Comparison of ENCODE assay signal across 10 mouse cellular contexts in genomic region chr9:107343146-107343943, GRCm38 (mm10). TPM values are rescaled to one million over a fixed set of nuclear protein-coding genes. Genes with fewer than 3 reads are reported as not detected.
A peak's percentile ranks its signal among the peaks of the same experiment; 100 is the strongest.
DNase-seq lines count a peak whose midpoint lies in the region; ATAC-seq and TF ChIP-seq lines count a peak whose summit lies in the region.
"Had no signal": no experiment of that assay in that cellular context is flagged by ENCODE, and none has a peak within 500 bp of the region (broad histone marks: within the 10 kb centered on the region; RNA-seq: fewer than 3 reads in every experiment).

No protein-coding gene starts in this region.

- no peaks in the 10 kb centered on the region for H3K9me3 ChIP-seq in heart, embryonic 12.5 days (replicated peaks)
- no peaks in the 10 kb centered on the region for H3K9me3 ChIP-seq in neural tube, embryonic 13.5 days
- H3K9me3 ChIP-seq in liver, postnatal 0 days (ENCODE audit: low read length): no peaks in the 10 kb centered on the region

- ATAC-seq in heart, embryonic 12.5 days (ENCODE audit: insufficient number of reproducible peaks, low FRiP score): no peak
- ATAC-seq in neural tube, embryonic 13.5 days (ENCODE audit: low read depth): no peak
- ATAC-seq in liver, postnatal 0 days: no peak
- ATAC-seq in monocyte, adult 5-6 weeks (replicated peaks; ENCODE audit: insufficient number of reproducible peaks, low FRiP score, low TSS enrichment, poor library complexity, severe bottlenecking): no peak

- H3K4me1 ChIP-seq in heart, embryonic 12.5 days (replicated peaks): peaks cover 9% of the 10 kb centered on the region
- H3K4me1 ChIP-seq in neural tube, embryonic 13.5 days (replicated peaks): peaks cover 35% of the 10 kb centered on the region
- H3K4me1 ChIP-seq in liver, postnatal 0 days (ENCODE audit: insufficient read depth): peaks cover 10% of the 10 kb centered on the region

- no peak overlapping the region for H3K9ac ChIP-seq in heart, embryonic 12.5 days
- H3K9ac ChIP-seq in neural tube, embryonic 13.5 days: peak overlapping the region; percentile 18; the same call in 1 of the 2 replicates
- no peak overlapping the region for H3K9ac ChIP-seq in liver, postnatal 0 days (replicated peaks)
- H3K9ac ChIP-seq: liver, embryonic 14.5 days had no signal

- no peak overlapping the region for H3K27ac ChIP-seq in heart, embryonic 12.5 days (ENCODE audit: poor library complexity, severe bottlenecking)
- no peak overlapping the region for H3K27ac ChIP-seq in neural tube, embryonic 13.5 days (replicated peaks)
- no peak overlapping the region for H3K27ac ChIP-seq in liver, postnatal 0 days (ENCODE audit: low read depth)
- H3K27ac ChIP-seq: liver, embryonic 14.5 days had no signal

- no peak overlapping the region for H3K4me3 ChIP-seq in heart, embryonic 12.5 days
- H3K4me3 ChIP-seq in neural tube, embryonic 13.5 days: no peak overlapping the region
- H3K4me3 ChIP-seq in liver, postnatal 0 days (ENCODE audit: low read depth, low read length): no peak overlapping the region

- peaks cover 38% of the 10 kb centered on the region for H3K27me3 ChIP-seq in heart, embryonic 12.5 days (replicated peaks)
- no peaks in the 10 kb centered on the region for H3K27me3 ChIP-seq in neural tube, embryonic 13.5 days
- H3K27me3 ChIP-seq in liver, postnatal 0 days (ENCODE audit: insufficient read depth, low read length): peaks cover 7% of the 10 kb centered on the region; the same call in 1 of the 2 replicates

- TF ChIP-seq CTCF in liver, postnatal 0 days (IDR thresholded peaks at IDR 0.05; ENCODE audit: low read depth): no peak

- no peaks in the 10 kb centered on the region for H3K36me3 ChIP-seq in heart, embryonic 12.5 days
- H3K36me3 ChIP-seq in neural tube, embryonic 13.5 days: peaks cover 5% of the 10 kb centered on the region; the same call in 1 of the 2 replicates
- no peaks in the 10 kb centered on the region for H3K36me3 ChIP-seq in liver, postnatal 0 days (replicated peaks; ENCODE audit: insufficient read depth, low read length)

- peak; percentile 55 to 66 for DNase-seq in heart, postnatal 10 days
- DNase-seq in neural tube, embryonic 10.5 days (ENCODE audit: extremely low spot score, low spot score): no peak
- DNase-seq in cerebellum, postnatal 14 days: peak; percentile 97
- DNase-seq in skeletal muscle tissue, adult 2 months (ENCODE audit: low read depth, low spot score): peak; percentile 77
- DNase-seq in liver, postnatal 0 days: no peak
- DNase-seq: thymus, postnatal 4 days had no signal

- H3K4me2 ChIP-seq in heart, embryonic 12.5 days: no peak overlapping the region
- no peak overlapping the region for H3K4me2 ChIP-seq in neural tube, embryonic 13.5 days
- no peak overlapping the region for H3K4me2 ChIP-seq in liver, postnatal 0 days (ENCODE audit: low read depth, low read length)

- intact Hi-C loops in heart, postnatal 10 days (cut with DNase I): loop anchor here (5.0 to 10.0 kb wide), 2 partner anchors 179 to 451 kb away; partner anchors contain the start of gene Manf

- no peak for TF ChIP-seq EP300 in liver, postnatal 0 days (IDR thresholded peaks at IDR 0.05; ENCODE audit: low read depth)

- 63% methylated on average over 8 of the region's 8 CpGs for WGBS in heart, embryonic 12.5 days
- WGBS in neural tube, embryonic 13.5 days: 69% methylated on average over 8 of the region's 8 CpGs
- WGBS in liver, postnatal 0 days (ENCODE audit: insufficient replicate concordance): 55% methylated on average over 8 of the region's 8 CpGs

RNA-seq across cellular contexts. Expression of gene 6430571L13Rik, which starts 2.9 kb away (rescaled TPM):
- 10 to 100 TPM in 1 of 2 experiments, 1 to 10 TPM in 1; 8.9 to 11.4 TPM for total RNA-seq in heart, postnatal 10 days (2021)
- polyA plus RNA-seq in heart, embryonic 12.5 days (2016; fragmentation: Nextera tagmentation; extraction: Ambion mirVana): 0.55 and 1.1 TPM in 2 replicates
- 6.4 and 6.5 TPM in 2 replicates for polyA plus RNA-seq in neural tube, embryonic 13.5 days (2015; fragmentation: Nextera tagmentation; extraction: Ambion mirVana)
- 0.14 and 0.22 TPM in 2 replicates for polyA plus RNA-seq in liver, postnatal 0 days (2015; fragmentation: Nextera tagmentation; extraction: Ambion mirVana)
- not detected in 3 replicates for total RNA-seq in monocyte, adult 5-6 weeks (2017)

RNA-seq across cellular contexts. Expression of gene Hemk1, which starts 5.2 kb away (rescaled TPM):
- total RNA-seq in heart, postnatal 10 days (2021): 10 to 100 TPM; 16.8 to 17.0 TPM
- 11.4 and 13.4 TPM in 2 replicates for polyA plus RNA-seq in heart, embryonic 12.5 days (2016; fragmentation: Nextera tagmentation; extraction: Ambion mirVana)
- 13.0 and 15.0 TPM in 2 replicates for polyA plus RNA-seq in neural tube, embryonic 13.5 days (2015; fragmentation: Nextera tagmentation; extraction: Ambion mirVana)
- 2.5 and 3.2 TPM in 2 replicates for polyA plus RNA-seq in liver, postnatal 0 days (2015; fragmentation: Nextera tagmentation; extraction: Ambion mirVana)
- 4.7 to 6.5 TPM (median 5.1 TPM) in 3 replicates for total RNA-seq in monocyte, adult 5-6 weeks (2017)

RNA-seq across cellular contexts. Expression of gene Cish, which starts 47.5 kb away (rescaled TPM):
- total RNA-seq in heart, postnatal 10 days (2021): 100 to 1,000 TPM; 212 to 269 TPM
- polyA plus RNA-seq in heart, embryonic 12.5 days (2016; fragmentation: Nextera tagmentation; extraction: Ambion mirVana): 15.6 and 16.4 TPM in 2 replicates
- polyA plus RNA-seq in neural tube, embryonic 13.5 days (2015; fragmentation: Nextera tagmentation; extraction: Ambion mirVana): 8.7 and 9.2 TPM in 2 replicates
- polyA plus RNA-seq in liver, postnatal 0 days (2015; fragmentation: Nextera tagmentation; extraction: Ambion mirVana): 17.1 and 21.9 TPM in 2 replicates
- total RNA-seq in monocyte, adult 5-6 weeks (2017): 2.0 to 4.4 TPM (median 3.0 TPM) in 3 replicates

RNA-seq across cellular contexts. Expression of gene Mapkapk3, which starts 53.7 kb away (rescaled TPM):
- total RNA-seq in heart, postnatal 10 days (2021): 10 to 100 TPM; 22.1 to 23.3 TPM
- polyA plus RNA-seq in heart, embryonic 12.5 days (2016; fragmentation: Nextera tagmentation; extraction: Ambion mirVana): 7.1 and 7.3 TPM in 2 replicates
- 1.8 and 2.4 TPM in 2 replicates for polyA plus RNA-seq in neural tube, embryonic 13.5 days (2015; fragmentation: Nextera tagmentation; extraction: Ambion mirVana)
- polyA plus RNA-seq in liver, postnatal 0 days (2015; fragmentation: Nextera tagmentation; extraction: Ambion mirVana): 7.8 and 8.3 TPM in 2 replicates
- total RNA-seq in monocyte, adult 5-6 weeks (2017): 69.0 to 81.2 TPM (median 74.8 TPM) in 3 replicates

RNA-seq across cellular contexts. Expression of gene Cacna2d2, which starts 56.1 kb away (rescaled TPM):
- total RNA-seq in heart, postnatal 10 days (2021): 10 to 100 TPM in 1 of 2 experiments, 1 to 10 TPM in 1; 7.3 to 13.2 TPM
- polyA plus RNA-seq in heart, embryonic 12.5 days (2016; fragmentation: Nextera tagmentation; extraction: Ambion mirVana): 5.9 and 6.2 TPM in 2 replicates
- 8.1 and 8.6 TPM in 2 replicates for polyA plus RNA-seq in neural tube, embryonic 13.5 days (2015; fragmentation: Nextera tagmentation; extraction: Ambion mirVana)
- not detected in 2 replicates for polyA plus RNA-seq in liver, postnatal 0 days (2015; fragmentation: Nextera tagmentation; extraction: Ambion mirVana)
- total RNA-seq in monocyte, adult 5-6 weeks (2017): not detected in 3 replicates

Comparison
In these comparisons a context has a peak if more than half of its experiments do, and no peak if none do; other contexts are left out.
1. DNase-seq: peak in heart, postnatal 10 days (2 of 2), cerebellum, postnatal 14 days (2 of 2) and skeletal muscle tissue, adult 2 months (single experiment); none in neural tube, embryonic 10.5 days (single experiment) and liver, postnatal 0 days (single experiment).